Mouse (Mus musculus) liver, embryonic 13.5 days (tissue): ENCODE data around the gene Trim29. TPM values are rescaled to one million over a fixed set of nuclear protein-coding genes. Genes with fewer than 3 reads are reported as not detected.

Experiments used
- ATAC-seq: fragments of 200-750 bp; cut with Nextera tagmentation; 2 replicates; pipeline ENCODE4 v1.8.0; 2017; ENCODE audit warnings: low read depth, mild to moderate bottlenecking, moderate number of reproducible peaks, moderate library complexity
- DNase-seq: peaks from one replicate; pipeline ENCODE4 v3.0.0; 2022
- H3K27ac ChIP-seq: fragments of 300-500 bp; sonication (generic); 2 replicates; pipeline ENCODE4 v1.5.1; 2015; ENCODE audit warnings: moderate library complexity, mild to moderate bottlenecking, inconsistent platforms
- H3K27me3 ChIP-seq: fragments of 300-500 bp; sonication (generic); 2 replicates; pipeline ENCODE4 v1.6.1; 2015; ENCODE audit warnings: mild to moderate bottlenecking, inconsistent platforms
- H3K36me3 ChIP-seq: fragments of 300-500 bp; sonication (generic); 2 replicates; pipeline ENCODE4 v1.6.1; 2015; ENCODE audit warnings: mild to moderate bottlenecking, inconsistent platforms
- H3K4me1 ChIP-seq: fragments of 300-500 bp; sonication (generic); replicated peaks from 2 replicates; pipeline ENCODE4 v1.6.1; 2015; ENCODE audit warnings: inconsistent platforms
- H3K4me2 ChIP-seq: fragments of 300-500 bp; sonication (generic); 2 replicates; pipeline ENCODE4 v1.6.1; 2015; ENCODE audit warnings: inconsistent platforms, mild to moderate bottlenecking, moderate library complexity
- H3K4me3 ChIP-seq: fragments of 300-500 bp; sonication (generic); replicated peaks from 2 replicates; pipeline ENCODE4 v1.5.1; 2015; ENCODE audit warnings: mild to moderate bottlenecking, inconsistent platforms
- H3K9ac ChIP-seq: fragments of 300-500 bp; sonication (generic); 2 replicates; pipeline ENCODE4 v1.6.1; 2015; ENCODE audit warnings: mild to moderate bottlenecking, inconsistent platforms
- H3K9me3 ChIP-seq: fragments of 300-500 bp; sonication (generic); replicated peaks from 2 replicates; pipeline ENCODE4 v1.6.1; 2016; ENCODE audit warnings: inconsistent platforms
- WGBS: fragments of 180-500 bp; shearing (Covaris S2); methylation state at CpG from one replicate; pipeline ENCODE4 v1.1.7; 2015; ENCODE audit not compliant: insufficient replicate concordance; 5-methylcytosine and 5-hydroxymethylcytosine counted together
- polyA plus RNA-seq: library from polyadenylated mRNA; unstranded; fragments of >200 nt; fragmentation: Nextera tagmentation; extraction: Ambion mirVana; gene quantifications from 2 replicates; pipeline ENCODE4 v1.2.1, GENCODE M21; 2015

The Trim29 gene
- polyA plus RNA-seq, 1 experiment from 2014 or later = 0.10 TPM

DNA sequence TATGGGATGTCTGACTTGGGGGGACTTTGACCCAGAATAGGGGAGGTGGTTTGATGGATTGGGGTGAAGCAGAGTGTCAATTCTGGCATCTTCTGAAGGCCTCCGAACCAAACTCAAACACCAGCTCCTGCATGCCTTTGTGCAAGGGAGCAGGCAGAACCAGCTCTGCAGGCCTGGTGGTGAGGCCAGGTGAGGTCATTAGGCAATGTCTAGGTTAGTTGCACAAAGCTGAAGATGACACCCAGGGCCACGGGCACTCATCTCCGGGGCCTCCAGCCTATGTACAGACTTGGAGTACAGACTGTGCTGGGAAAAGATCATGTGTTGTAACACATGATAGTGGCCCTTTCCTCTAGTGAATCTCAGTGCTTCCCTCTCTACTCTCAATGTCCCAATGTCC, 3.2 kb downstream of the Trim29 start:
- Histone ChIP-seq H3K4me2 (no peak overlapping the region), H3K36me3 (no peaks in the 10 kb centered on the region), H3K27ac (no peak overlapping the region), H3K27me3 (0 out of 2 replicates have a peak, but pooled peaks cover 5% of the 10 kb centered on the region), H3K4me3 (no peak overlapping the region), H3K4me1 (no peaks in the 10 kb centered on the region), H3K9ac (no peak overlapping the region), H3K9me3 (no peaks in the 10 kb centered on the region)
- ATAC-seq (no peak), DNase-seq (no peak)
- 62% methylated on average over 3 of the region's 3 CpGs for WGBS

DNA sequence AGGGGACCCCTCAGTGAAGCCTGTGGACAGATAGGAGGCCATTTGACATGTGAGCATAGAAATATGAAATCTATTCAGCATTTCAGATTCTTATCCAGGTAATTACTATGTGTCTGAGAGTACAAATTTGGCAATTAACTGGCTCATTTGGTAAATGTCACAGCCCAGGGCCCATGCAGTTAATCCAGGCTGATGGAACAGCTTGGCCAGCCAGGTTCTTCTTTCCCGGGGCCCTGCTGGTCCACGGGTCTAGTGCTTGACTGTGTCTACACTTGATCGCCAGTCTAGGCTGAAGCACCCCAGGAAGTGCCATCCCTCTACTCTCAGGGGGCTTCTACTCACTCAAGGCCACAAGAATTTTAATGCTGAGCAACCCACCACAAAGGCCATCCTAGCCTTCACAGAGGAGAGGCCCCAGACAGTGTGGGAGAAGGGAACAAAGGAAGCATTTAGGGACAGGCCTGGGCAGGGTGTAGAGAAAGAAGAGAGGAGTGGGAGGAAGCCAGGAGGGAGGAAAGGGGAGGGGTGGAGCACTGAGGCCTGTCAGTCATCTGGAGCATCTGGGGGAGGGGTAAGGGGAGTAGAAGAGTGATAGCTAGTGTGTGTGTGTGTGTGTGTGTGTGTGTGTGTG, 4.8 kb downstream of the Trim29 start:
- no peak overlapping the region for H3K4me3 ChIP-seq
- H3K36me3 ChIP-seq = no peaks in the 10 kb centered on the region
- no peaks in the 10 kb centered on the region for H3K4me1 ChIP-seq
- 40% methylated on average over 3 of the region's 3 CpGs for WGBS
- H3K9ac ChIP-seq = no peak overlapping the region
- no peak for ATAC-seq
- no peak for DNase-seq
- no peak overlapping the region for H3K27ac ChIP-seq
- no peak overlapping the region for H3K4me2 ChIP-seq
- H3K27me3 ChIP-seq = 0 out of 2 replicates have a peak, but pooled peaks cover 11% of the 10 kb centered on the region
- H3K9me3 ChIP-seq = no peaks in the 10 kb centered on the region

DNA sequence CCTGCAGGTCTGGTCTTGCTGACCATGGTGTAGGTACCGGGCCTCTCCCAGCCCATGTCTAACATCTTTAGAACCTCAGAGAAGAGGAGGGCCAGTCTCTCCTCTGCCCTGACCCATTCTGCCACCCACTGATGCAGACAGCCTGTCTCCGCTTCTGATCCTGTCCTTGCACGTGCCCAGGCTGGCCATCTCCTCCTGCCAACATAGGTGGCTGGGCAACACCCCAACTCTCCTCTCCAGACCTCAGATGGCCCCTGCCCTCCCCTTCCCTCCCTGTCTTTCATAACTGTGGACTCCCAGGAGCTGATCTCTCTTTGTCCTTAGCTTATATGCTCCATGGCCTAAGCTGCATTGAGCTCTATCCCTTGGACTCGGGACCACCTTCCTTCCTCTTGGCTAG, 5.8 kb downstream of the Trim29 start:
- H3K4me1 ChIP-seq = no peaks in the 10 kb centered on the region
- H3K9ac ChIP-seq = no peak overlapping the region
- H3K4me3 ChIP-seq = no peak overlapping the region
- WGBS = 68% methylated on average over 4 of the region's 4 CpGs
- no peaks in the 10 kb centered on the region for H3K9me3 ChIP-seq
- DNase-seq = no peak
- no peak for ATAC-seq
- H3K4me2 ChIP-seq = no peak overlapping the region
- no peaks in the 10 kb centered on the region for H3K36me3 ChIP-seq
- 0 out of 2 replicates have a peak, but pooled peaks cover 8% of the 10 kb centered on the region for H3K27me3 ChIP-seq
- H3K27ac ChIP-seq = no peak overlapping the region

DNA sequence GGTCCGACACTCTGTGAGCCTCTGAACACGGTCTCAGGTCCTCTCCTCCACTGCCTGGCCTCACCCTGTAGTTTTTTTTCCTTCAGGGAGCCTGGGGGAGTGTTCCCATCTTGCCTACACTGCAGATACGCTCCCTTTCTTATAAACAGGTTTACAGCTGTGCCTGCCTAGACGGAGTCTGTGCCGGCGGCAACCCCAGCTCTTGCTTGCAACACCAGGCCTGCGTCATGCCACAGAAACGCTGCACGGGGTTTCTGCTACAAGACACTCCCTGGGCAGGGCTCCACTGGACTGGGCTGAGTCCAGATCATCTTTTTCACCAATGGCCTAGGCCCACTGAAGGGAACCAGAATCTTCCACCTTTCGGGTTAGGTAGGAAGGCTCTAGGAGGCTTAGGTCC, 8.0 kb downstream of the Trim29 start:
- WGBS = 63% methylated on average over 10 of the region's 10 CpGs

DNA sequence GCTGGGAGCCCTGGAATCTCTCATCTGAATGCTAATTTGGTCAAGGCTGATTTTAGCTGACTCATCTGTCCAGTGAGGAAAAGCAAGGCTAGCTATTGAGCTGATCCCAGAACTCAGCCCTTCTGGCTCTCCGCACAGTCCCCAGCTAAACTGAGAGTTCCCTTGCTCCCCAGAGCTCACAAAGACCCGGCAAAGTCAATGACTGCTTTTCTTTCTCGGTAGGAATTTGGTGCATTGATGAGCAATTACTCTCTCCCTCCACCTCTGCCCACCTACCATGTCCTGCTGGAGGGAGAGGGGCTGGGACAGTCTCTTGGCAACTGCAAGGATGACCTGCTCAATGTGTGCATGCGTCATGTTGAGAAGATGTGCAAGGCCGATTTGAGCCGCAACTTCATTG, 11.3 kb downstream of the Trim29 start:
- Histone ChIP-seq H3K27ac (no peak overlapping the region), H3K36me3 (no peaks in the 10 kb centered on the region), H3K4me1 (no peaks in the 10 kb centered on the region), H3K27me3 (0 out of 2 replicates have a peak, but pooled peaks cover 11% of the 10 kb centered on the region), H3K9me3 (no peaks in the 10 kb centered on the region), H3K4me3 (no peak overlapping the region), H3K4me2 (no peak overlapping the region), H3K9ac (no peak overlapping the region)
- DNase-seq = no peak
- 83% methylated on average over 6 of the region's 6 CpGs for WGBS
- ATAC-seq = no peak

More for the DNA sequence above, 8.0 kb downstream of the Trim29 start:
- no peaks in the 10 kb centered on the region for H3K4me1 ChIP-seq
- no peak overlapping the region for H3K4me2 ChIP-seq
- H3K27ac ChIP-seq = no peak overlapping the region
- H3K4me3 ChIP-seq = no peak overlapping the region
- H3K27me3 ChIP-seq = 0 out of 2 replicates have a peak, but pooled peaks cover 11% of the 10 kb centered on the region
- no peaks in the 10 kb centered on the region for H3K9me3 ChIP-seq
- no peak overlapping the region for H3K9ac ChIP-seq
- DNase-seq (no peak), ATAC-seq (no peak)
- H3K36me3 ChIP-seq = no peaks in the 10 kb centered on the region

DNA sequence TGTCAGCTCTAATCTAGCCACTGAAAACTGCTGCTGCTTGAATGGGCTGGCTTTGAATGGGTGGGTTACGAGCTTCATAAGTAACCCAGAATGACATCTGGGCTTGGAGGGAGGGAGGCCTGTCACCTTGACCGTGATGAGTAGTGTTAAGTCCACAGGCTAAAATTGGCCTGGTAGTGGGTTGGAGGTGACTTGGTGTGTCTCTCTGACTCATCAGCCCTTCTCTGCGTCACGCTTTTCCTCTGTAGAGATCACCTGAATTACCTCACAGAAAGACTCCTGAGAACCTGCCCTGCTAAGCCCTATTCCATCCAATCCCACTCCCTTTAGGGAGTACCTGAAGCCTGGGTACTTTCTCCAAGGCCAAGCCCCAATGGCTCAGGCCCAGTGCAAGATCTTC, 12.0 kb downstream of the Trim29 start:
- ATAC-seq = no peak
- no peaks in the 10 kb centered on the region for H3K4me1 ChIP-seq

DNA sequence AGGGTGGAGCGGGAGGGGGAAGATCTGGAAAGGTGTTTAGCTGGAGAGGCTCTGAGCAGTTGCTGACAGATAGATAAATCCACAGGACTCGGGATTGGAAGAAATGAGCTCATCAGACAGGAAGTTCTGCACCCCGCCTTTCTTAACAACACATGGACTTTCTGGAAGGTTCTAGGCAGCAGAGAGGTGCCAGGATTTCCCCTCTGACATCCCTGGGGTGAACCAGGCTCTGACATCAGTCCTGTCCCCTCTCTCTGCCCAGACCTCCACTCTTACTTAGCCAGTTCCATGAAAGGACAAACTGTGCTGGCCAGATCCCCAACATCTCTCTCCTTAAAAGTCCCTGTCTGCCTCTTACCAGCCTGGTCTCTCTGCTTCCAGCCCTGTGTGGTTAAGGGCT, 14.8 kb downstream of the Trim29 start:
- no peaks in the 10 kb centered on the region for H3K4me1 ChIP-seq
- no peak overlapping the region for H3K27ac ChIP-seq
- no peak for ATAC-seq
- H3K9me3 ChIP-seq = no peaks in the 10 kb centered on the region
- no peak overlapping the region for H3K9ac ChIP-seq
- WGBS = 32% methylated on average over 3 of the region's 3 CpGs
- no peak overlapping the region for H3K4me3 ChIP-seq
- H3K4me2 ChIP-seq = no peak overlapping the region
- 0 out of 2 replicates have a peak, but pooled peaks cover 7% of the 10 kb centered on the region for H3K27me3 ChIP-seq
- H3K36me3 ChIP-seq = no peaks in the 10 kb centered on the region
- no peak for DNase-seq

More for the DNA sequence above, 12.0 kb downstream of the Trim29 start:
- 76% methylated on average over 4 of the region's 4 CpGs for WGBS
- DNase-seq = no peak
- Histone ChIP-seq H3K9me3 (no peaks in the 10 kb centered on the region), H3K4me2 (no peak overlapping the region), H3K4me3 (no peak overlapping the region), H3K36me3 (no peaks in the 10 kb centered on the region), H3K27me3 (0 out of 2 replicates have a peak, but pooled peaks cover 11% of the 10 kb centered on the region), H3K27ac (no peak overlapping the region), H3K9ac (no peak overlapping the region)

DNA sequence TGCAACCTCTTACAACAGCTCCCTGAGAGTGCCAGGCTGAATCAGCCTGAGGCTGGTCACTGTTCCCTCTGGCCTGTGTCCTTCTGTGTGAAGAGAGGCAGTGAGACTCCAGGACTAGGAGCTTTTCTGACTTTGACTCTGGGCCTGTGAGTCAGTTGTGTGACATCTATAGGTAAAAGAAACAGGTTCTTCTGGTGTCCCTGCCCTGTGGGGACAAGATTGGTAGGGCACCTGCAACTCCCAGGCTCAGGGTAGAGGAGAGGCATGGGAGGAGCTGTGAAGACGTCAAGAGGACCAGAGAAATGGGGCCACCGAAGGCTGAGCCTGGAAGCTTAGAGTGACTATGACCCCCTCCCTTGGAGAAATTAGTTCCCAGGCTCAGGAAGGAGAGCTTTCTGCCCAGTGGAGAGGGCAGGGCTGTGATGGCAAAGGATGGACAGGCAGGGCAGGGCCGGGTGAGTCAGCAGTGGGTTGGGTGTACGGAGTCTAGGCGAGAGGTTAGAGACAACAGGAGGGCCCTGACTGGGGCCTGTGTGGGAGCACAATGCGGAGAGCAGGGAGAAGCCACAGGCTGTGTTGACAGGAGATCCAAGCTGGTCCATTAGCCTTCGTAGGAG, 15.5 kb downstream of the Trim29 start:
- H3K4me3 ChIP-seq = no peak overlapping the region
- H3K9ac ChIP-seq = no peak overlapping the region
- H3K4me2 ChIP-seq = no peak overlapping the region
- no peaks in the 10 kb centered on the region for H3K4me1 ChIP-seq
- H3K27ac ChIP-seq = no peak overlapping the region
- 0 out of 2 replicates have a peak, but pooled peaks cover 9% of the 10 kb centered on the region for H3K27me3 ChIP-seq
- H3K36me3 ChIP-seq = no peaks in the 10 kb centered on the region
- H3K9me3 ChIP-seq = no peaks in the 10 kb centered on the region
- ATAC-seq (no peak), DNase-seq (no peak)
- WGBS = 49% methylated on average over 7 of the region's 7 CpGs

DNA sequence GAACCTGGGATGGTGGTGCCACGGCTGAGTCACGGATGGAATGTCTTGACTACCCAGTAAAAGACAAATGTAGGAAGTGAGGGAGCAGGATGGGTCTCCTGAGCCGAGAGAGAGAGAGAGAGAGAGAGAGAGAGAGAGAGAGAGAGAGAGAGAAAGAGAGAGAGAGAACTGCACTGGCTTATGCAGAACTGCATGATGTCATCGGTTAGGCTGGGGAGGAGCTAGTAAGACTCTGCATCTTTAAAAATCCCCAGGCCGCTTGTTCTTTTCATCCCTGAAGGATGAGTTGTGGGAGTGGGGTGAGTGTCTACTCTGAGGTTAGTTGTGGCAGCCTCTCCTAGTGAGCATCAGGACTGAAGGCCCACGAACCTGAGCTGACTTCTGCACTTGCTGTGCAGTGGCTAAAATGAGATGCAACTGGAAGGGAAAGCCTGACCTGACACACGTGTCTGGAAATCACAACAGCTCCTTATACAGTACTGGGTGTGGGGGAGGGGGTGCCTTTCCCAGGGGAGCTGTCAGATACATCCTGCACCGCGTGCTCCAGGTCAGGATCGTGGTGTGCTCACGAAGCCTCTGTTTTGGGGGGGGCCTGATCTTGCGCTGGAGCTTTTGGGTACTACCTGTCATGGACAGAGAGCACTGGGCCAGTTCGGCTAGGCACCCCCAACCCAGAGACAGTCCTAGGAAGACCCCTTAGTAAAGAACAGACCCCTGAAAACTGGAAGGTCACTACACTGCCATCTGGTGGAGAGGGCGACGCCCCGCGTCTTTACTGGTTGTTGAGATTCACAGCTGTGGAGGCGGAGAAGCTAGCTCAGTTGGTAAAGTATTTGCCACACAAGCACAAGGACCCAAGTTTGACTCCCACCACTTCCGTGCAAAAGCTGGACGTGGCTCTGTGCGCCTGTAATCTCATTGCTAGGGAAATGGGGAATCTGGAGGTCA, 16.8 kb downstream of the Trim29 start:
- Histone ChIP-seq H3K9me3 (no peaks in the 10 kb centered on the region), H3K36me3 (no peaks in the 10 kb centered on the region), H3K4me3 (no peak overlapping the region), H3K27me3 (0 out of 2 replicates have a peak, but pooled peaks cover 6% of the 10 kb centered on the region), H3K4me1 (no peaks in the 10 kb centered on the region), H3K4me2 (no peak overlapping the region), H3K9ac (no peak overlapping the region), H3K27ac (no peak overlapping the region)
- 39% methylated on average over 21 of the region's 21 CpGs for WGBS
- ATAC-seq (no peak), DNase-seq (no peak)

DNA sequence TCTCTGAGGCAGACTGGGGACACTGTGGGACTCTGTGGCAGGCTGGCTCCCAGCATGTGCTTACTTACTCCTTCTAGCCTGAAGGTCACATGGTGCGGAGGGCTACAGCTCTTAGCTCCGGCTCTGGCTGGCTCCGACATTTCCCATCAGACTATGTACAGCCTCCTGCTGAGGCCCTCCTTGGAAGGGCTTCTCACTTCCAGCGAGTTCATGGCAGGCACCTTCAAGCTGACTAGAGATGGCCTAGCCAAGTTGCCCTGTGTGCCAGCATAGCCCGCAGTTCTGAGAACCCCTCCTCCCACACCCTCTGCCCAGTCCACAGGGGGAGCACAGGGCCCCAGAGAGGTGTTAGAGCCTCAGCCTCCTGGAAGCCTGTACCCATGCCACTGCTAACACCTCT, 19.8 kb downstream of the Trim29 start:
- 50% methylated on average over 5 of the region's 5 CpGs for WGBS
- H3K27me3 ChIP-seq = 0 out of 2 replicates have a peak, but pooled peaks cover 6% of the 10 kb centered on the region

More for the DNA sequence above, 19.8 kb downstream of the Trim29 start:
- Histone ChIP-seq H3K27ac (no peak overlapping the region), H3K9me3 (no peaks in the 10 kb centered on the region), H3K4me2 (no peak overlapping the region), H3K4me3 (no peak overlapping the region), H3K36me3 (no peaks in the 10 kb centered on the region), H3K4me1 (no peaks in the 10 kb centered on the region), H3K9ac (no peak overlapping the region)
- DNase-seq = no peak
- ATAC-seq = no peak
